In genomic region chr9:99434892-99435618, GRCm38 (mm10) we compare ENCODE assay signal across 9 mouse cellular contexts. TPM values are rescaled to one million over a fixed set of nuclear protein-coding genes. Genes with fewer than 3 reads are reported as not detected.
DNase-seq lines count a peak whose midpoint lies in the region; ATAC-seq and TF ChIP-seq lines count a peak whose summit lies in the region.
"Had no signal": no experiment of that assay in that cellular context is flagged by ENCODE, and none has a peak within 500 bp of the region (broad histone marks: within the 10 kb centered on the region; RNA-seq: fewer than 3 reads in every experiment).

No protein-coding gene starts in this region.

- H3K9me3 ChIP-seq in intestine, postnatal 0 days (ENCODE audit: control insufficient read depth): no peaks in the 10 kb centered on the region
- H3K9me3 ChIP-seq in midbrain, embryonic 15.5 days: no peaks in the 10 kb centered on the region

- peak overlapping the region; percentile 62 for H3K4me3 ChIP-seq in embryonic fibroblast, embryonic 13.5 days (ENCODE audit: insufficient read depth, low read length)
- peak overlapping the region; percentile 68; the same call in 1 of the 2 replicates for H3K4me3 ChIP-seq in intestine, postnatal 0 days (ENCODE audit: low read depth, low read length)
- peak overlapping the region; percentile 79 for H3K4me3 ChIP-seq in midbrain, embryonic 15.5 days

- H3K9ac ChIP-seq in intestine, postnatal 0 days (ENCODE audit: low read depth, low read length): no peak overlapping the region
- H3K9ac ChIP-seq in midbrain, embryonic 15.5 days: peak overlapping the region; percentile 94

- no peak for ATAC-seq in intestine, postnatal 0 days
- peak; percentile 65 for ATAC-seq in midbrain, embryonic 15.5 days (replicated peaks)
- ATAC-seq in erythroid progenitor cell, adult 5-6 weeks (replicated peaks; ENCODE audit: low FRiP score, poor library complexity, severe bottlenecking): no peak

- peak; percentile 51 to 73 for DNase-seq in frontal cortex, adult 2 months (ENCODE audit: extremely low spot score in 1 of 2, low spot score in 1 of 2)
- no peak for DNase-seq in frontal cortex, postnatal 10 days (ENCODE audit: low spot score in 2 of 2)
- DNase-seq in ES-CJ7 (ENCODE audit: low read depth, low spot score): peak; percentile 67
- no peak for DNase-seq in layer of hippocampus, postnatal 25 days (ENCODE audit: extremely low spot score in 1 of 2, low spot score in 1 of 2)

- no peaks in the 10 kb centered on the region for H3K36me3 ChIP-seq in intestine, postnatal 0 days (ENCODE audit: control insufficient read depth, insufficient read depth)
- H3K36me3 ChIP-seq in midbrain, embryonic 15.5 days (replicated peaks): no peaks in the 10 kb centered on the region

- peaks cover 11% of the 10 kb centered on the region for H3K4me1 ChIP-seq in embryonic fibroblast, embryonic 13.5 days (ENCODE audit: control insufficient read depth, insufficient read depth, low read length)
- no peaks in the 10 kb centered on the region for H3K4me1 ChIP-seq in intestine, postnatal 0 days (replicated peaks; ENCODE audit: control insufficient read depth, insufficient read depth, low read length)
- H3K4me1 ChIP-seq in midbrain, embryonic 15.5 days: peaks cover 35% of the 10 kb centered on the region

- no peak for TF ChIP-seq CTCF in embryonic fibroblast, embryonic 13.5 days (IDR thresholded peaks at IDR 0.05; ENCODE audit: borderline replicate concordance, insufficient read depth, low read length)
- no peak for TF ChIP-seq CTCF in intestine, postnatal 0 days (IDR thresholded peaks at IDR 0.05; ENCODE audit: low read depth)

- peak overlapping the region; percentile 95 for H3K4me2 ChIP-seq in intestine, postnatal 0 days (replicated peaks; ENCODE audit: low read depth)
- peak overlapping the region; percentile 73 for H3K4me2 ChIP-seq in midbrain, embryonic 15.5 days

- H3K27me3 ChIP-seq in intestine, postnatal 0 days (replicated peaks; ENCODE audit: control insufficient read depth, insufficient read depth, low read length): 0 out of 2 replicates have a peak, but pooled peaks cover 3% of the 10 kb centered on the region
- H3K27me3 ChIP-seq in midbrain, embryonic 15.5 days (replicated peaks): peaks cover 8% of the 10 kb centered on the region; the same call in 1 of the 2 replicates

- TF ChIP-seq POLR2A in embryonic fibroblast, embryonic 13.5 days (IDR thresholded peaks at IDR 0.05; ENCODE audit: low read depth, low read length): peak; percentile 67

- H3K27ac ChIP-seq in embryonic fibroblast, embryonic 13.5 days (ENCODE audit: insufficient read depth, low read length): peak overlapping the region; percentile 59
- peak overlapping the region; percentile 21; the same call in 1 of the 2 replicates for H3K27ac ChIP-seq in intestine, postnatal 0 days (ENCODE audit: low read depth, low read length)
- peak overlapping the region; percentile 91 for H3K27ac ChIP-seq in midbrain, embryonic 15.5 days

- 51% methylated on average over 14 of the region's 14 CpGs for WGBS in intestine, postnatal 0 days
- 14% methylated on average over 14 of the region's 14 CpGs for WGBS in midbrain, embryonic 15.5 days

RNA-seq across cellular contexts. Expression of gene Mras, which starts 2.1 kb away (rescaled TPM):
- polyA plus RNA-seq in frontal cortex, adult 2 months (2012; rRNA removed): 132 and 173 TPM in 2 replicates
- 29.5 and 35.3 TPM in 2 replicates for polyA plus RNA-seq in embryonic fibroblast, embryonic 13.5 days (2011; ENCODE audit: insufficient read length, low read depth, missing spikeins)
- polyA plus RNA-seq in intestine, postnatal 0 days (2015; fragmentation: Nextera tagmentation; extraction: Ambion mirVana): 7.6 and 9.5 TPM in 2 replicates
- 64.2 and 64.3 TPM in 2 replicates for polyA plus RNA-seq in midbrain, embryonic 15.5 days (2015; fragmentation: Nextera tagmentation; extraction: Ambion mirVana)
- total RNA-seq in erythroid progenitor cell, adult 5-6 weeks (2015; ENCODE audit: low replicate concordance): 14.3 TPM in 1 of 2 replicates, not detected in the other
- total RNA-seq in erythroid progenitor cell, adult 5-6 weeks (2017; ENCODE audit: low replicate concordance): 0.08 and 0.13 TPM in 2 replicates
- total RNA-seq in layer of hippocampus, postnatal 25 days (2021): 100 to 1,000 TPM; 134 to 138 TPM
- polyA plus RNA-seq: erythroblast, embryonic 14.5 days had no signal

RNA-seq across cellular contexts. Expression of gene Nme9, which starts 16.2 kb away (rescaled TPM):
- 0.19 TPM in 1 of 2 replicates, not detected in the other for polyA plus RNA-seq in frontal cortex, adult 2 months (2012; rRNA removed)
- not detected in 2 replicates for polyA plus RNA-seq in embryonic fibroblast, embryonic 13.5 days (2011; ENCODE audit: insufficient read length, low read depth, missing spikeins)
- 0.46 and 0.71 TPM in 2 replicates for polyA plus RNA-seq in intestine, postnatal 0 days (2015; fragmentation: Nextera tagmentation; extraction: Ambion mirVana)
- 0.30 and 1.1 TPM in 2 replicates for polyA plus RNA-seq in midbrain, embryonic 15.5 days (2015; fragmentation: Nextera tagmentation; extraction: Ambion mirVana)
- total RNA-seq in erythroid progenitor cell, adult 5-6 weeks (2015; ENCODE audit: low replicate concordance): not detected in 2 replicates
- 1.2 TPM in 1 of 2 replicates, not detected in the other for total RNA-seq in erythroid progenitor cell, adult 5-6 weeks (2017; ENCODE audit: low replicate concordance)
- under 1 TPM; 0.30 to 0.56 TPM for total RNA-seq in layer of hippocampus, postnatal 25 days (2021)
- polyA plus RNA-seq: erythroblast, embryonic 14.5 days had no signal

Comparison
In these comparisons a context has a peak if more than half of its experiments do, and no peak if none do; other contexts are left out.
1. DNase-seq: peak in frontal cortex, adult 2 months (2 of 2) and ES-CJ7 (single experiment); none in frontal cortex, postnatal 10 days (0 of 2) and layer of hippocampus, postnatal 25 days (0 of 2).
2. H3K27ac ChIP-seq: peak in every context shown above with its lines; median percentile 91 in midbrain, embryonic 15.5 days; 59 in embryonic fibroblast, embryonic 13.5 days; 21 in intestine, postnatal 0 days.
3. Peak in every context shown above with its lines, with median percentiles within 50 percentile points of each other: H3K4me3 ChIP-seq.